Mouse (Mus musculus) bone marrow macrophage, adult 2 months (primary cell): ENCODE data around the gene Mink1.

Source experiments
- CTCF ChIP-seq: IDR thresholded peaks from 2 replicates; pipeline ENCODE4 v1.5.1; 2012; ENCODE audit warnings: low read depth, mild to moderate bottlenecking, low read length, moderate library complexity
- POLR2A ChIP-seq: IDR thresholded peaks from 2 replicates; pipeline ENCODE4 v1.6.1; 2012; ENCODE audit warnings: mild to moderate bottlenecking, low read depth, low read length, borderline replicate concordance

DNA sequence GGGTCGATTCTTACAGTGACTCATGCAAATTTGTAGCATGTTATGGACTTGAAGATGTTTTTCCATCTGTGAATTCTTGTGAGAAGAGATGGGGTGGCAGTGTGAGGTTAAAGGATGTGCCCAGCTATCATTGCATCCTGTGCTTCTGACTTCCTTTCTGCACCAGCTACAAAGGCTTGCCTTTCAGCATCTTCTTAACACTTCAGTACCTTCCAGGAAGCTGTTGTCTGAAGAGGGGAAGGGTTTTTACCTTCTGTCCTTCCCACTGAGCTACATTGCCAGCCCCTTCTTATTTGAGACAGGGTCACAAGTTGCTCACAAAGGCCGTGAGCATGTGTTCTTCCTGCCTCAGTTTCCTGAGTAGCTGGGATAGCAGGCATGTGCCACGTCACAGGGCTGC is 18.2 kb downstream of the Mink1 start:
- TF ChIP-seq POLR2A, result no peak
- no peak for TF ChIP-seq CTCF
